Mouse (Mus musculus) MEL (cell line): ENCODE data around the gene Syt16. TPM values are rescaled to one million over a fixed set of nuclear protein-coding genes. Genes with fewer than 3 reads are reported as not detected.

Source experiments
- DNase-seq: peaks from one replicate; pipeline ENCODE4 v3.0.0; 2011; ENCODE audit warnings: low read depth, low spot score
- H3K27ac ChIP-seq: 2 replicates; pipeline ENCODE4 v1.5.1; 2012; ENCODE audit warnings: low read depth, mild to moderate bottlenecking, control low read depth, low read length, moderate library complexity; ENCODE audit not compliant: control insufficient read depth
- H3K27me3 ChIP-seq, 2 experiments: fragments of 150-350 bp in 1 of 2; sonication (generic) in 1 of 2; 2 replicates each; pipeline ENCODE4 v1.6.1; 2012; ENCODE audit warnings: low read length in 2 of 2, mild to moderate bottlenecking in 2 of 2, improper control_type of control experiment in 1 of 2, moderate library complexity in 1 of 2; ENCODE audit not compliant: insufficient read depth in 2 of 2, control insufficient read depth in 1 of 2
- H3K36me3 ChIP-seq, 2 experiments: 2 replicates each; pipeline ENCODE4 v1.6.1; 2012 to 2014; ENCODE audit warnings: low read length in 2 of 2, improper control_type of control experiment in 1 of 2, inconsistent platforms in 1 of 2, mild to moderate bottlenecking in 1 of 2; ENCODE audit not compliant: insufficient read depth in 2 of 2, control insufficient read depth in 1 of 2
- H3K4me1 ChIP-seq, 2 experiments: fragments of 150-350 bp in 1 of 2; sonication (generic) in 1 of 2; 2 replicates each; pipeline ENCODE4 v1.6.1; 2012; ENCODE audit warnings: low read length in 2 of 2, improper control_type of control experiment in 1 of 2, mild to moderate bottlenecking in 1 of 2; ENCODE audit not compliant: insufficient read depth in 2 of 2, control insufficient read depth in 1 of 2
- H3K4me3 ChIP-seq, 2 experiments: fragments of 150-350 bp in 1 of 2; sonication (generic) in 1 of 2; 2 replicates each; pipeline ENCODE4 v1.5.1; 2012; ENCODE audit warnings: low read depth in 2 of 2, low read length in 2 of 2, mild to moderate bottlenecking in 2 of 2, moderate library complexity in 2 of 2, control low read depth in 1 of 2, improper control_type of control experiment in 1 of 2; ENCODE audit not compliant: control insufficient read depth in 1 of 2, insufficient read depth in 1 of 2
- H3K79me2 ChIP-seq: 2 replicates; pipeline ENCODE4 v1.6.1; 2012; ENCODE audit warnings: mild to moderate bottlenecking, low read length, moderate library complexity; ENCODE audit not compliant: control insufficient read depth, poor library complexity, insufficient read depth
- H3K9ac ChIP-seq: 2 replicates; pipeline ENCODE4 v1.6.1; 2012; ENCODE audit warnings: low read depth, mild to moderate bottlenecking, control low read depth, low read length, moderate library complexity; ENCODE audit not compliant: control insufficient read depth, poor library complexity, severe bottlenecking
- H3K9me3 ChIP-seq: fragments of 150-350 bp; sonication (generic); replicated peaks from 2 replicates; pipeline ENCODE4 v1.6.1; 2012; ENCODE audit warnings: mild to moderate bottlenecking, low read length, improper control_type of control experiment, moderate library complexity; ENCODE audit not compliant: insufficient read depth
- CHD1 ChIP-seq: IDR thresholded peaks from 2 replicates; pipeline ENCODE4 v1.6.1; 2012; ENCODE audit warnings: low read depth, mild to moderate bottlenecking, inconsistent platforms, low read length, improper control_type of control experiment
- CTCF ChIP-seq, 3 experiments: IDR thresholded peaks in 2 of 3; conservative IDR thresholded peaks in 1 of 3; 2 replicates each; pipeline ENCODE4 v1.5.1; 2011 to 2012; ENCODE audit warnings: low read length in 3 of 3, low read depth in 2 of 3, mild to moderate bottlenecking in 2 of 3, improper control_type of control experiment in 1 of 3, inconsistent platforms in 1 of 3, mixed read lengths in 1 of 3, moderate library complexity in 1 of 3; ENCODE audit not compliant: control insufficient read depth in 1 of 3, insufficient read depth in 1 of 3, poor library complexity in 1 of 3, severe bottlenecking in 1 of 3
- ELF1 ChIP-seq: IDR thresholded peaks from 2 replicates; pipeline ENCODE4 v1.6.1; 2014; ENCODE audit warnings: low read depth, mild to moderate bottlenecking, inconsistent platforms, low read length, improper control_type of control experiment, moderate library complexity
- ETS1 ChIP-seq: IDR thresholded peaks from 2 replicates; pipeline ENCODE4 v1.6.1; 2012; ENCODE audit warnings: low read depth, mild to moderate bottlenecking, inconsistent platforms, low read length, improper control_type of control experiment, moderate library complexity
- HCFC1 ChIP-seq: IDR thresholded peaks from 2 replicates; pipeline ENCODE4 v1.6.1; 2012; ENCODE audit warnings: low read depth, mild to moderate bottlenecking, inconsistent platforms, low read length, improper control_type of control experiment, moderate library complexity
- KAT2A ChIP-seq: conservative IDR thresholded peaks from 2 replicates; pipeline ENCODE4 v1.6.1; 2012; ENCODE audit warnings: low read depth, low read length, improper control_type of control experiment, inconsistent platforms
- MAFK ChIP-seq: IDR thresholded peaks from 2 replicates; pipeline ENCODE4 v1.6.1; 2011; ENCODE audit warnings: low read depth, mild to moderate bottlenecking, low read length, improper control_type of control experiment, borderline replicate concordance
- MAX ChIP-seq: IDR thresholded peaks from 2 replicates; pipeline ENCODE4 v1.6.1; 2011; ENCODE audit warnings: low read length, improper control_type of control experiment
- MXI1 ChIP-seq: IDR thresholded peaks from 2 replicates; pipeline ENCODE4 v1.6.1; 2011; ENCODE audit warnings: mild to moderate bottlenecking, low read depth, low read length, improper control_type of control experiment
- MYC ChIP-seq: IDR thresholded peaks from 2 replicates; pipeline ENCODE4 v1.6.1; 2011; ENCODE audit warnings: low read depth, mild to moderate bottlenecking, low read length, improper control_type of control experiment, moderate library complexity
- NELFE ChIP-seq: IDR thresholded peaks from 2 replicates; pipeline ENCODE4 v1.6.1; 2011; ENCODE audit warnings: low read depth, low read length, improper control_type of control experiment
- NRF1 ChIP-seq: IDR thresholded peaks from 2 replicates; pipeline ENCODE4 v1.6.1; 2014; ENCODE audit warnings: low read depth, mild to moderate bottlenecking, inconsistent platforms, low read length, improper control_type of control experiment, moderate library complexity; ENCODE audit not compliant: poor library complexity, insufficient read depth, severe bottlenecking
- POLR2A ChIP-seq, 2 experiments: IDR thresholded peaks; 2 replicates each; pipeline ENCODE4 v1.6.1; 2011 to 2012; ENCODE audit warnings: low read length in 2 of 2, mild to moderate bottlenecking in 2 of 2, control low read depth in 1 of 2, improper control_type of control experiment in 1 of 2, low read depth in 1 of 2, moderate library complexity in 1 of 2; ENCODE audit not compliant: control insufficient read depth in 1 of 2, insufficient read depth in 1 of 2, poor library complexity in 1 of 2
- POLR2AphosphoS5 ChIP-seq: IDR thresholded peaks from 2 replicates; pipeline ENCODE4 v1.6.1; 2012; ENCODE audit warnings: low read depth, borderline replicate concordance, mild to moderate bottlenecking, inconsistent platforms, low read length, moderate library complexity, mixed read lengths
- SMC3 ChIP-seq: IDR thresholded peaks from 2 replicates; pipeline ENCODE4 v1.6.1; 2011; ENCODE audit warnings: low read depth, low read length, improper control_type of control experiment
- TAL1 ChIP-seq: IDR thresholded peaks from 2 replicates; pipeline ENCODE4 v1.6.1; 2012; ENCODE audit warnings: mild to moderate bottlenecking, inconsistent platforms, low read length, moderate library complexity, mixed read lengths
- TBP ChIP-seq: IDR thresholded peaks from 2 replicates; pipeline ENCODE4 v1.8.0; 2011; ENCODE audit warnings: low read depth, low read length, improper control_type of control experiment
- TCF12 ChIP-seq: IDR thresholded peaks from 2 replicates; pipeline ENCODE4 v1.6.1; 2014; ENCODE audit warnings: low read depth, mild to moderate bottlenecking, inconsistent platforms, low read length, improper control_type of control experiment, moderate library complexity
- UBTF ChIP-seq: IDR thresholded peaks from 2 replicates; pipeline ENCODE4 v1.6.1; 2012; ENCODE audit warnings: low read depth, mild to moderate bottlenecking, inconsistent platforms, low read length, improper control_type of control experiment, moderate library complexity, borderline replicate concordance; ENCODE audit not compliant: insufficient read depth
- ZC3H11A ChIP-seq: IDR thresholded peaks from 2 replicates; pipeline ENCODE4 v1.6.1; 2012; ENCODE audit warnings: low read depth, mild to moderate bottlenecking, inconsistent platforms, low read length, improper control_type of control experiment
- ZMIZ1 ChIP-seq: IDR thresholded peaks from 2 replicates; pipeline ENCODE4 v1.6.1; 2012; ENCODE audit warnings: low read depth, mild to moderate bottlenecking, inconsistent platforms, low read length, improper control_type of control experiment, moderate library complexity
- polyA plus RNA-seq, 2 experiments: library from polyadenylated mRNA; stranded (reverse) in 1 of 2; unstranded in 1 of 2; fragments of >175 nt in 1 of 2; fragments of >200 nt in 1 of 2; gene quantifications; 2 replicates each; pipeline versions ENCODE4 v1.2.1 to v1.2.4; 2012; ENCODE audit warnings: low replicate concordance in 2 of 2, low read depth in 1 of 2; ENCODE audit not compliant: insufficient read length in 2 of 2, insufficient read depth in 1 of 2, missing spikeins in 1 of 2
- total RNA-seq: library from RNA; depleted of rRNA; stranded (reverse); fragments of 300-350 nt; gene quantifications from 2 replicates; pipeline ENCODE4 v1.2.3, GENCODE M21; 2012

Syt16 gene
- total and polyA plus RNA-seq, 3 experiments: 0.07 TPM; not detected in 2

DNA sequence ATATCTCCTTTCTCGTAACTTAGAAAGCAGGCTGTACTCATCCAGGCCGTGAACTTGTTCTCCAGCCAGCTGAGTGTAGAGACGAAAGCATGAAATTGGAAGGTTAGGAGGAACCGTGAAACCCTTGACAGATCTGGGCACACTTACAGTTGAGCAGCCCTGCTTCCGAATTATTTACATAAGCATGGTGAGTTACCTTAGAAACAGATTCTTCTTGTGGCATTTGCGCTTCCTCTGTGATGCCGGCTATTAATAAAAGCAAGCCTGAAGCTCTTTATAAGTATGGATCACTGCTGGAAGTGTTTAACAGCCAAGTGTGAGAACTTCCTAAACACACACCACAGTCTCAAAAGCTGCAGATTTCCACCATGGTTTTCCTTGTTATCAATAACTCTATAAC is 144.7 kb downstream of the Syt16 start:
- TF ChIP-seq POLR2AphosphoS5 (no peak), CHD1 (no peak), ZMIZ1 (no peak), MYC (no peak), UBTF (no peak), NELFE (no peak), CTCF (IDR thresholded peaks at IDR 0.05 in 2 of 3, conservative IDR thresholded peaks at IDR 0.05 in 1 of 3; ENCODE audit: control insufficient read depth in 1 of 3, insufficient read depth in 1 of 3, low read depth in 2 of 3, low read length in 3 of 3, poor library complexity in 1 of 3, severe bottlenecking in 1 of 3) (no peak), HCFC1 (no peak), ELF1 (no peak)
- Histone ChIP-seq H3K27ac (no peak overlapping the region), H3K9me3 (no peaks in the 10 kb centered on the region)

GRCm38 (mm10) chr12:74144385-74144784 is 146.9 kb downstream of the Syt16 start:
- H3K4me1 ChIP-seq: no peaks in the 10 kb centered on the region
- no peak for DNase-seq
- no peaks in the 10 kb centered on the region for H3K9me3 ChIP-seq
- TF ChIP-seq MAFK: no peak
- no peak for TF ChIP-seq SMC3
- no peak for TF ChIP-seq KAT2A
- no peak for TF ChIP-seq ETS1
- TF ChIP-seq ZMIZ1: no peak
- TF ChIP-seq UBTF: no peak
- TF ChIP-seq TBP: no peak
- no peak for TF ChIP-seq POLR2A (IDR thresholded peaks at IDR 0.05; ENCODE audit: control insufficient read depth in 1 of 2, insufficient read depth in 1 of 2, low read depth in 1 of 2, low read length in 2 of 2, poor library complexity in 1 of 2)
- no peak for TF ChIP-seq MXI1
- no peak for TF ChIP-seq HCFC1
- TF ChIP-seq CHD1: no peak
- no peak for TF ChIP-seq TCF12
- no peak for TF ChIP-seq TAL1
- TF ChIP-seq NRF1: no peak
- no peak for TF ChIP-seq MAX
- no peak for TF ChIP-seq MYC
- TF ChIP-seq ELF1: no peak
- no peak for TF ChIP-seq ZC3H11A
- H3K36me3 ChIP-seq: no peaks in the 10 kb centered on the region
- H3K4me3 ChIP-seq: no peak overlapping the region
- H3K27me3 ChIP-seq: no peaks in the 10 kb centered on the region
- H3K79me2 ChIP-seq: no peaks in the 10 kb centered on the region
- H3K9ac ChIP-seq: no peak overlapping the region
- no peak overlapping the region for H3K27ac ChIP-seq

More for the DNA sequence above, 144.7 kb downstream of the Syt16 start:
- Histone ChIP-seq H3K79me2 (no peaks in the 10 kb centered on the region), H3K9ac (no peak overlapping the region), H3K27me3 (no peaks in the 10 kb centered on the region), H3K4me1 (no peaks in the 10 kb centered on the region), H3K36me3 (no peaks in the 10 kb centered on the region), H3K4me3 (no peak overlapping the region)
- DNase-seq: no peak
